Mouse (Mus musculus) heart, adult 10 weeks (tissue): ENCODE measurements around the gene Rspo4. TPM values are rescaled to one million over a fixed set of nuclear protein-coding genes. Genes with fewer than 3 reads are reported as not detected.

Experiments
- polyA plus RNA-seq: library from polyadenylated mRNA; stranded (reverse); fragments of 350-450 nt; fragmentation: Illumina TruSeq; extraction: RNeasy Lipid Tissue Mini Kit (QIAGEN cat#74804); gene quantifications from one replicate; pipeline ENCODE4 v1.2.3, GENCODE M21; 2014; ENCODE audit warnings: low read depth, low replicate concordance

Gene Rspo4
- polyA plus RNA-seq = not detected

GRCm38 (mm10) chr2:151842648-151843226 is at the start of gene Rspo4:
Gene Rspo4 (plus strand): TSS chr2:151842927.

GRCm38 (mm10) chr2:151910919-151911500 is 68.3 kb downstream of the Rspo4 start, which contains the start of gene Angpt4:
Gene Angpt4 (plus strand): TSS chr2:151911210.

Other genes starting within 250 kb of the Rspo4 start
- gene Snph, start 210.3 kb upstream of the Rspo4 start, polyA plus RNA-seq = not detected
- not detected for gene Rad21l, start 174.4 kb upstream of the Rspo4 start, polyA plus RNA-seq
- 4.1 TPM for gene Tmem74b, start 140.9 kb upstream of the Rspo4 start, polyA plus RNA-seq
- gene Psmf1, start 98.7 kb upstream of the Rspo4 start, polyA plus RNA-seq = 22.7 TPM
- 0.18 TPM for gene Angpt4, start 68.3 kb downstream of the Rspo4 start, polyA plus RNA-seq
- 2.8 TPM for gene Fam110a, start 137.3 kb downstream of the Rspo4 start, polyA plus RNA-seq
- 1.2 TPM for gene Slc52a3, start 153.6 kb downstream of the Rspo4 start, polyA plus RNA-seq
- gene Scrt2, start 238.6 kb downstream of the Rspo4 start, polyA plus RNA-seq = not detected